Mouse (Mus musculus) brain, embryonic 14.5 days (tissue): ENCODE results near the gene Igf1r.

Source experiments
- CTCF ChIP-seq: fragments of 200-500 bp; IDR thresholded peaks from 2 replicates; pipeline ENCODE4 v1.5.1; 2012; ENCODE audit warnings: inconsistent platforms, mild to moderate bottlenecking, moderate library complexity, borderline replicate concordance; ENCODE audit not compliant: insufficient read depth, insufficient read length; ENCODE audit errors: extremely low read depth
- POLR2A ChIP-seq: fragments of 200-500 bp; IDR thresholded peaks from 2 replicates; pipeline ENCODE4 v1.6.1; 2012; ENCODE audit warnings: mild to moderate bottlenecking, inconsistent platforms, borderline replicate concordance; ENCODE audit not compliant: poor library complexity, insufficient read depth, insufficient read length, severe bottlenecking; ENCODE audit errors: extremely low read depth

GRCm38 (mm10) chr7:67930132-67930531 is 22.5 kb upstream of the Igf1r start:
- TF ChIP-seq CTCF (no peak), POLR2A (no peak)
